Mouse (Mus musculus): ENCODE results near the gene Apod. TPM values are rescaled to one million over a fixed set of nuclear protein-coding genes. Genes with fewer than 3 reads are reported as not detected.

The Apod gene
- total and polyA plus RNA-seq, 3 experiments = 0.17 TPM; not detected in 2

- Histone ChIP-seq H3K36me3 (replicated peaks in 1 of 2; ENCODE audit: control insufficient read depth in 1 of 2, insufficient read depth in 1 of 2, low read length in 1 of 2) (no peaks in the 10 kb centered on the region), H3K4me2 (ENCODE audit: insufficient read depth, low read depth, poor library complexity, severe bottlenecking) (no peak overlapping the region), H3K27me3 (replicated peaks) (no peaks in the 10 kb centered on the region), H3K79me2 (replicated peaks; ENCODE audit: control insufficient read depth, extremely low read depth, insufficient read depth, poor library complexity, severe bottlenecking) (no peaks in the 10 kb centered on the region), H3K27ac (ENCODE audit: insufficient read depth, low read depth) (no peak overlapping the region), H3K9ac (ENCODE audit: insufficient read depth, low read depth) (no peak overlapping the region), H3K4me3 (replicated peaks in 1 of 3; ENCODE audit: low read depth in 2 of 3, low read length in 2 of 3, poor library complexity in 1 of 3) (no peak overlapping the region), H3K9me3 (replicated peaks; ENCODE audit: low read length) (no peaks in the 10 kb centered on the region), H3K4me1 (ENCODE audit: control insufficient read depth in 1 of 2, insufficient read depth in 2 of 2) (peaks cover 2 to 9% of the 10 kb centered on the region in 2 experiments; a peak in 3 of 4 replicates)
- dilution Hi-C loops (cut with MboI; ENCODE audit: extremely low pct_ligation_motif_present, extremely low pct_unique_long_range_greater_than_20kb, low sequenced_read_pairs) (no loop called here), in situ Hi-C loops (cut with MboI; ENCODE audit: low pct_ligation_motif_present, low pct_unique_long_range_greater_than_20kb, low sequenced_read_pairs) (no loop called here)
- DNase-seq (ENCODE audit: extremely low read depth) = no peak
- TF ChIP-seq RAD21 (IDR thresholded peaks at IDR 0.05; ENCODE audit: low read depth, low read length) = no peak
- TF ChIP-seq SMC3 (IDR thresholded peaks at IDR 0.05; ENCODE audit: low read depth, low read length) = no peak
- TF ChIP-seq ZMIZ1 (IDR thresholded peaks at IDR 0.05; ENCODE audit: low read depth, low read length) = no peak
Measured at GRCm38 (mm10) chr16:31303276-31303675, 11.3 kb downstream of the Apod start.

- dilution Hi-C loops (cut with MboI; ENCODE audit: extremely low pct_ligation_motif_present, extremely low pct_unique_long_range_greater_than_20kb, low sequenced_read_pairs) (no loop called here), in situ Hi-C loops (cut with MboI; ENCODE audit: low pct_ligation_motif_present, low pct_unique_long_range_greater_than_20kb, low sequenced_read_pairs) (no loop called here)
- Histone ChIP-seq H3K4me3 (replicated peaks in 1 of 3; ENCODE audit: low read depth in 2 of 3, low read length in 2 of 3, poor library complexity in 1 of 3) (no peak overlapping the region), H3K4me2 (ENCODE audit: insufficient read depth, low read depth, poor library complexity, severe bottlenecking) (no peak overlapping the region), H3K9ac (ENCODE audit: insufficient read depth, low read depth) (no peak overlapping the region), H3K79me2 (replicated peaks; ENCODE audit: control insufficient read depth, extremely low read depth, insufficient read depth, poor library complexity, severe bottlenecking) (no peaks in the 10 kb centered on the region), H3K36me3 (replicated peaks in 1 of 2; ENCODE audit: control insufficient read depth in 1 of 2, insufficient read depth in 1 of 2, low read length in 1 of 2) (no peaks in the 10 kb centered on the region), H3K9me3 (replicated peaks; ENCODE audit: low read length) (no peaks in the 10 kb centered on the region), H3K4me1 (ENCODE audit: control insufficient read depth in 1 of 2, insufficient read depth in 2 of 2) (peaks cover 4 to 9% of the 10 kb centered on the region in 2 experiments), H3K27me3 (replicated peaks) (no peaks in the 10 kb centered on the region), H3K27ac (ENCODE audit: insufficient read depth, low read depth) (no peak overlapping the region)
- TF ChIP-seq UBTF (IDR thresholded peaks at IDR 0.05; ENCODE audit: low read depth, low read length) (no peak), NRF1 (IDR thresholded peaks at IDR 0.05; ENCODE audit: low read depth, low read length) (no peak), EP300 (IDR thresholded peaks at IDR 0.05; ENCODE audit: low read length) (no peak), RCOR1 (conservative IDR thresholded peaks at IDR 0.05; ENCODE audit: low read depth, low read length) (no peak), PAX5 (IDR thresholded peaks at IDR 0.05; ENCODE audit: low read length) (no peak), GABPA (IDR thresholded peaks at IDR 0.05; ENCODE audit: insufficient replicate concordance, low read depth, low read length) (no peak), USF1 (IDR thresholded peaks at IDR 0.05; ENCODE audit: low read depth, low read length) (no peak), CHD1 (IDR thresholded peaks at IDR 0.05; ENCODE audit: low read depth, low read length) (no peak)
- DNase-seq (ENCODE audit: extremely low read depth) = no peak
Measured at GRCm38 (mm10) chr16:31300883-31301532, 13.6 kb downstream of the Apod start.

GRCm38 (mm10) chr16:31300467-31300866, 14.1 kb downstream of the Apod start:
- dilution Hi-C loops (cut with MboI; ENCODE audit: extremely low pct_ligation_motif_present, extremely low pct_unique_long_range_greater_than_20kb, low sequenced_read_pairs) = no loop called here
- H3K27ac ChIP-seq (ENCODE audit: insufficient read depth, low read depth) = no peak overlapping the region
- H3K9ac ChIP-seq (ENCODE audit: insufficient read depth, low read depth) = no peak overlapping the region

More at GRCm38 (mm10) chr16:31300467-31300866, 14.1 kb downstream of the Apod start:
- Histone ChIP-seq H3K36me3 (replicated peaks in 1 of 2; ENCODE audit: control insufficient read depth in 1 of 2, insufficient read depth in 1 of 2, low read length in 1 of 2) (no peaks in the 10 kb centered on the region), H3K4me3 (replicated peaks in 1 of 3; ENCODE audit: low read depth in 2 of 3, low read length in 2 of 3, poor library complexity in 1 of 3) (no peak overlapping the region), H3K27me3 (replicated peaks) (no peaks in the 10 kb centered on the region), H3K79me2 (replicated peaks; ENCODE audit: control insufficient read depth, extremely low read depth, insufficient read depth, poor library complexity, severe bottlenecking) (no peaks in the 10 kb centered on the region), H3K4me2 (ENCODE audit: insufficient read depth, low read depth, poor library complexity, severe bottlenecking) (no peak overlapping the region), H3K4me1 (ENCODE audit: control insufficient read depth in 1 of 2, insufficient read depth in 2 of 2) (peaks cover 4 to 9% of the 10 kb centered on the region in 2 experiments), H3K9me3 (replicated peaks; ENCODE audit: low read length) (no peaks in the 10 kb centered on the region)
- TF ChIP-seq MAX (IDR thresholded peaks at IDR 0.05; ENCODE audit: low read length) = no peak
- no peak for TF ChIP-seq ZKSCAN1 (IDR thresholded peaks at IDR 0.05; ENCODE audit: borderline replicate concordance, low read depth, low read length)
- TF ChIP-seq ZMIZ1 (IDR thresholded peaks at IDR 0.05; ENCODE audit: low read depth, low read length) = no peak
- in situ Hi-C loops (cut with MboI; ENCODE audit: low pct_ligation_motif_present, low pct_unique_long_range_greater_than_20kb, low sequenced_read_pairs) = no loop called here
- DNase-seq (ENCODE audit: extremely low read depth) = no peak
